In the genomic region with DNA sequence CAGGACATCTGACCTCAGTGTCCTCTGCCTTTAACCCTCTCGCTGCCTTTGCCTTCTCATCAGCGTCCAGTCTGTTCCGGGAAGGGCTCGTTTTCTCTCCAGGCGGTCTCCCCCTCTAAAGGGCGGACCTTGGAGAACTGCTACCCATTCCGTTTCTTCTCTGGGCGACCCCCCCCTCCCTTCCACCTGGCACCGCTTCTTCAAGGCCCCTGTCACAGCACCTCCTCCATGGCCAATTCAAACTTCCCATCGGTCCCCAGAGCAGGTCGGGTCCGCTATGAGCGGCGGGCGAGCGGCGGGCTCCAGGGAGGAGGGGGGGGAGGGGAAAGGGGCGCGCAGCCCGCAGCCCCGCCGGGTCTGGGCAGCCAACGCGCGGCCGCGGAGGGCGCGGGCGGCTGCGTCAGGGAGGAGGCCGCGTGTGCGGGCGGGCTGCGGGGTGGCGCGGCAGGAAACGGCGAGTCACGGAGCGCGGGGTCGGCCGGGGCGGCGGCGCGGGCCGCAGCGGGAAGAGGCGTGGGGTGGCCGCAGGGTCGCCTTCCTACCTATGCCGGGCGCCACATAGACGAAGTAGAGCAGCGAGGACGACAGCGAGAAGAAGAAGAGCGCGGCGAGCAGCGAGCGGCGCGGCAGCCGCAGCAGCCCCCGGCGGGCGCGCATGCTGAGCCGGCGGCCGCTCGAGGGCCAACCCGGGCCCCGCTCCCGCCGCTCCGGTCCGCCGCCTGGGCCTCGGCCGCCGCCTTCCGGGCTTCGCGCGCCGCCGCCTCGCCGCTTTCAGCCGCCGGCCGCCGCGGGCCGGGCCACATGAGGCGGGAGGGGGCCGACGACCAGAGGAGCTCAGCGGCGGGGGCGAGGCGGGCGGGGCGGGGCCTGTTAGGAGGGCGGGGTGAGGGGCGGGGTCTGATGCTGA, we compare ENCODE assay signal across 8 mouse cellular contexts. TPM values are rescaled to one million over a fixed set of nuclear protein-coding genes. Genes with fewer than 3 reads are reported as not detected.
A peak's percentile ranks its signal among the peaks of the same experiment; 100 is the strongest.
DNase-seq lines count a peak whose midpoint lies in the region; ATAC-seq and TF ChIP-seq lines count a peak whose summit lies in the region.

A gene (minus strand): TSS at position 808 of the 907 bp plus-strand sequence.

- ATAC-seq in kidney, embryonic 14.5 days (ENCODE audit: low FRiP score, low TSS enrichment), result peak; percentile 8; the same call in 1 of the 2 replicates
- 0 out of 2 replicates have a peak, but pooled peaks have one; percentile 1 for ATAC-seq in liver, embryonic 15.5 days (ENCODE audit: insufficient read depth)
- no peak for ATAC-seq in megakaryocyte-erythroid progenitor cell, adult 5-6 weeks (replicated peaks; ENCODE audit: low FRiP score, low TSS enrichment, poor library complexity, severe bottlenecking)

- H3K9ac ChIP-seq in ES-Bruce4 (ENCODE audit: low read depth, poor library complexity, severe bottlenecking), result peak within 1 kb of the TSS; percentile 96
- peak within 1 kb of the TSS; percentile 83 for H3K9ac ChIP-seq in kidney, embryonic 14.5 days (ENCODE audit: low read depth, low read length)
- H3K9ac ChIP-seq in liver, embryonic 15.5 days, result peak within 1 kb of the TSS; percentile 69

- DNase-seq in 3T3-L1 (ENCODE audit: low read depth, low spot score), result peak; percentile 14
- DNase-seq in cerebellum, adult 9-10 months, result peak; percentile 68
- DNase-seq in heart, adult 18-20 months, result peak in 1 of 2 experiments; percentile 49
- DNase-seq in retina, postnatal 7 days (ENCODE audit: low read depth, low spot score), result peak; percentile 21

- no peaks in the 10 kb centered on the region for H3K36me3 ChIP-seq in ES-Bruce4 (ENCODE audit: control insufficient read depth, insufficient read depth, low read length, poor library complexity, severe bottlenecking)
- H3K36me3 ChIP-seq in kidney, embryonic 14.5 days (ENCODE audit: control insufficient read depth, insufficient read depth, low read length), result no peaks in the 10 kb centered on the region
- no peaks in the 10 kb centered on the region for H3K36me3 ChIP-seq in liver, embryonic 15.5 days (replicated peaks)

- peaks cover 2% of the 10 kb centered on the region; the same call in 1 of the 2 replicates for H3K27me3 ChIP-seq in ES-Bruce4 (ENCODE audit: control insufficient read depth, insufficient read depth, low read length, poor library complexity, severe bottlenecking)
- H3K27me3 ChIP-seq in kidney, embryonic 14.5 days (ENCODE audit: control insufficient read depth, insufficient read depth, low read length), result no peaks in the 10 kb centered on the region
- peaks cover 86% of the 10 kb centered on the region for H3K27me3 ChIP-seq in liver, embryonic 15.5 days

- peak within 1 kb of the TSS; percentile 91 for H3K4me2 ChIP-seq in kidney, embryonic 14.5 days (replicated peaks; ENCODE audit: low read depth, low read length)
- peak within 1 kb of the TSS; percentile 92 for H3K4me2 ChIP-seq in liver, embryonic 15.5 days

- H3K4me3 ChIP-seq in ES-Bruce4 (ENCODE audit: low read depth, low read length), result peak within 1 kb of the TSS; percentile 88
- H3K4me3 ChIP-seq in kidney, embryonic 14.5 days (ENCODE audit: low read length), result peak within 1 kb of the TSS; percentile 88
- H3K4me3 ChIP-seq in liver, embryonic 15.5 days (replicated peaks), result peak within 1 kb of the TSS; percentile 69

- no peak for TF ChIP-seq POLR2A in ES-Bruce4 (IDR thresholded peaks at IDR 0.05; ENCODE audit: insufficient read depth, low read length)

- no peak within 1 kb of the TSS for H3K27ac ChIP-seq in ES-Bruce4 (ENCODE audit: insufficient read depth, low read length)
- H3K27ac ChIP-seq in kidney, embryonic 14.5 days (ENCODE audit: low read depth, low read length), result peak within 1 kb of the TSS; percentile 74
- peak within 1 kb of the TSS; percentile 67 for H3K27ac ChIP-seq in liver, embryonic 15.5 days (replicated peaks)

- peaks cover 2% of the 10 kb centered on the region for H3K4me1 ChIP-seq in ES-Bruce4 (ENCODE audit: control insufficient read depth, insufficient read depth, low read length)
- H3K4me1 ChIP-seq in kidney, embryonic 14.5 days (ENCODE audit: control insufficient read depth, insufficient read depth, low read length), result peaks cover 35% of the 10 kb centered on the region
- H3K4me1 ChIP-seq in liver, embryonic 15.5 days (replicated peaks), result peaks cover 74% of the 10 kb centered on the region

- no peaks in the 10 kb centered on the region for H3K9me3 ChIP-seq in ES-Bruce4 (replicated peaks; ENCODE audit: control insufficient read depth, insufficient read depth, low read length, poor library complexity, severe bottlenecking)
- no peaks in the 10 kb centered on the region for H3K9me3 ChIP-seq in kidney, embryonic 14.5 days (ENCODE audit: control insufficient read depth, low read length)
- H3K9me3 ChIP-seq in liver, embryonic 15.5 days (replicated peaks), result no peaks in the 10 kb centered on the region

- 1% methylated on average over 70 of the region's 111 CpGs for WGBS in kidney, embryonic 14.5 days
- WGBS in liver, embryonic 15.5 days (ENCODE audit: insufficient replicate concordance), result under 1% methylated on average over 87 of the region's 111 CpGs

- no peak for TF ChIP-seq EP300 in ES-Bruce4 (IDR thresholded peaks at IDR 0.05; ENCODE audit: insufficient read depth, low read depth, low read length)

- TF ChIP-seq CTCF in ES-Bruce4 (IDR thresholded peaks at IDR 0.05; ENCODE audit: low read depth, low read length), result no peak

RNA-seq across cellular contexts. Expression of the gene that starts here (rescaled TPM):
- polyA plus RNA-seq in ES-Bruce4 (2011; ENCODE audit: insufficient read depth, insufficient read length, low read depth, missing spikeins), result 23.9 and 30.5 TPM in 2 replicates
- 10 to 100 TPM; 12.0 to 13.6 TPM for total RNA-seq in heart, adult 18-20 months (2021)
- polyA plus RNA-seq in kidney, embryonic 14.5 days (2014; fragmentation: Nextera tagmentation; extraction: Ambion mirVana), result 12.2 and 13.1 TPM in 2 replicates
- 2.4 TPM in 2 replicates for polyA plus RNA-seq in liver, embryonic 15.5 days (2015; fragmentation: Nextera tagmentation; extraction: Ambion mirVana)
- 2.1 TPM in 1 of 2 replicates, not detected in the other for total RNA-seq in megakaryocyte-erythroid progenitor cell, adult 5-6 weeks (2014; fragmentation: Nextera tagmentation)
- 0.80 and 20.1 TPM in 2 replicates for total RNA-seq in megakaryocyte-erythroid progenitor cell, adult 5-6 weeks (2017)
